Mouse (Mus musculus): ENCODE measurements at regions not wholly inside any gene's neighbourhood (a gene's known extent, or its start where the extent isn't known, plus 50 kb on each side); places are given as distances from the start of the nearest gene placed in this dataset.
A peak's percentile ranks its signal among the peaks of the same experiment; 100 is the strongest.

DNA sequence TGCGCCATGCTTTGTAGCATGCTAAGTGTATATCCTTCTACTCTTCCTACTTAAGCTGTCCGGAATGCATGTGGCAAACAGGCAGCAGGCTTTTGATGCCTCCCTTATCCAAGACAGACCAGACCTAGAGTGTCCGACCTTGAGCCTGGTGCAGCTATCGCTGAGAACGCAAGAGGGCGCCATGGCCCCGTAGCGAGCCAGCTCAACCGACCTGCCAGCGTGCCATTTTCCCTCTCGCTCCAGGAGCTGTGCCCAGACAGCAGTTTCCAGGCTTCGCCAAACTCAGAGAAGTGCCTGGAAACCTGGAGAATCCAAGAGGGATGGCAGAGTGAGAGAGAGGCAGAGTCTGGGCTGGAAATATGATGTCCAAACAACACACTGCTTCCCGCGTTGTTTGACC is 155.8 kb upstream of the Gm12830 start:
- DNase-seq (ENCODE audit: low spot score in 2 of 2) = peak; percentile 82 to 85

- DNase-seq (ENCODE audit: low spot score in 2 of 2) = no peak
These were observed 155.1 kb upstream of the Gm12830 start for GRCm38 (mm10) chr4:114666238-114666978.

- DNase-seq (ENCODE audit: low spot score in 2 of 2) = no peak
These were observed 154.6 kb upstream of the Gm12830 start for GRCm38 (mm10) chr4:114666979-114667328.

DNA sequence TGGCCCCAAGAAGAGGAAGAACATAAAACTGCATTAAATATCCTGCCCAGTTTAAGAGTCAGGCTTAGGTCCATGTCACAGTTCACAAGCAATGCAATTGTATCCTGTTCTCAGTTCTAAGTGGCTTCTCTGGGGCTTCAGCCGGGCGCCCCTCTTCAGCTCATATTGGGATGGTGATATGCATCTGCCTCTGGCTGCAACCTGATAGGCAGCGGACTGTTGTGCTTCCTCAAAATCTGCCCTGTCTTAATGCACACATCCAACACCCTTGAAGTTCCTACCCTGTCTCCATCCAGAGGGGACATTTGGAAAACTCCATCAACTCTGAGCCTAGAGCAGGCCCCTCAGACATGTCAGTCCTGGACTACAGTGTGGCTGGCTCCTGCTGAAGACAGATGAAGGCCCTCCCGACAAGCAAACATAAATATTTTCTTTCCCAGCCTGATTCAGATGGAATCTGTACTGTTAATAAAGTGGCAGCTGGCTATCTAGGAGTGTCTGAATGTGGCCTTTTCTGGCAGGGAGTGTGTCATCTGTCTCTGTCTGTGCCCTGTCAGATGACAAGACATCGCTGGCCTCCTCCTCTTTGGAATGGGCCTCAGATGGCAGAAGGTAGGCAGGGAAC is 149.3 kb upstream of the Gm12830 start:
- no peak for DNase-seq (ENCODE audit: low spot score in 2 of 2)

GRCm38 (mm10) chr4:114676908-114677898 is 144.3 kb upstream of the Gm12830 start:
- no peak for DNase-seq (ENCODE audit: low spot score in 2 of 2)

- DNase-seq (ENCODE audit: low spot score in 2 of 2) = peak in 1 of 2 experiments; percentile 12
These were observed 143.2 kb upstream of the Gm12830 start for GRCm38 (mm10) chr4:114678053-114678941.

DNA sequence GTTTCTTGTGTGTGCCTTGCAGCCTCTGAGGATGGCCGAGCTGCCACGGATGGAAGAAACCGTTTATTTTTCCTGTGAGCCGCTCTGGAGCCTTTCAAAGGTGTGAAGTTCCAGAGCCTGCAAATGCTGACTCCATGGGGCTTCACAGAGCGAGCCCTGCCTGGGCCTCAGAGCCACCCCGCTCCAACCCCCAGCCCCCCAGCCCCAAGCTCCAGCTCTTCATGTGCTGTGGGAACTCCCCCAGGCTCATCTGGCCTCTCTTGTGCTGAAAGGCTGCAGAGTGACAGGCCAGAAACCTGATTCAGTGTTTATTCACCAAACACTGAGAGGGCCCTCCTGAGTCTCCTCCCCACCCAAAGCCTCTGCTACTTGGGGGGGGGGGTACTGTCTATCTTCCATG is 141.2 kb upstream of the Gm12830 start:
- DNase-seq (ENCODE audit: low spot score in 2 of 2) = no peak

DNA sequence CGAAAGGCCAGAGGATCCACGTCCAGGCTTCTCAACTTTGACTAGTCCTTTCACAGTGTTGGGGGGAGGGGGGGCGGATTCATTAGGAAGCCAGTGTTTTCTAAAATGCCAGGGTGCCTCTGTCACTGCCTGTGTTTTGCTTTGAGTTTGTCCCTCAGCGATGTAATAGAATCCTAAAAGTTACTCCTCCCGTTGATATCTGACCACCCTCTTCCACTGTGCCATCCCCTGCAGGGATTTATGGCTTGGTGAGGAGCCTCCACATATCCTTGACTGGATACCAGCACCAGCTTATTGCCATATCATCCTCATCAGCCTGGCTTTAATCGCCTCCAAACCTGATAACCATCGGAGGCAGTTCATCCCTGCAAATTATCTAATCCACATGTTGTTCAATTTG is 138.6 kb upstream of the Gm12830 start:
- no peak for DNase-seq (ENCODE audit: low spot score in 2 of 2)

- DNase-seq (ENCODE audit: low spot score in 2 of 2) = no peak
These were observed 137.8 kb upstream of the Gm12830 start for GRCm38 (mm10) chr4:114683696-114684095.

- no peak for DNase-seq (ENCODE audit: low spot score in 2 of 2)
These were observed 136.6 kb upstream of the Gm12830 start for GRCm38 (mm10) chr4:114684844-114685382.

GRCm38 (mm10) chr4:114685454-114685853 is 136.1 kb upstream of the Gm12830 start:
- peak; percentile 11 to 18 for DNase-seq (ENCODE audit: low spot score in 2 of 2)

GRCm38 (mm10) chr4:114686091-114686490 is 135.4 kb upstream of the Gm12830 start:
- DNase-seq (ENCODE audit: low spot score in 2 of 2) = no peak

GRCm38 (mm10) chr4:114688356-114688972 is 133.1 kb upstream of the Gm12830 start:
- DNase-seq (ENCODE audit: low spot score in 2 of 2) = no peak

- no peak for DNase-seq (ENCODE audit: low spot score in 2 of 2)
These were observed 132.6 kb upstream of the Gm12830 start for GRCm38 (mm10) chr4:114688973-114689371.

DNA sequence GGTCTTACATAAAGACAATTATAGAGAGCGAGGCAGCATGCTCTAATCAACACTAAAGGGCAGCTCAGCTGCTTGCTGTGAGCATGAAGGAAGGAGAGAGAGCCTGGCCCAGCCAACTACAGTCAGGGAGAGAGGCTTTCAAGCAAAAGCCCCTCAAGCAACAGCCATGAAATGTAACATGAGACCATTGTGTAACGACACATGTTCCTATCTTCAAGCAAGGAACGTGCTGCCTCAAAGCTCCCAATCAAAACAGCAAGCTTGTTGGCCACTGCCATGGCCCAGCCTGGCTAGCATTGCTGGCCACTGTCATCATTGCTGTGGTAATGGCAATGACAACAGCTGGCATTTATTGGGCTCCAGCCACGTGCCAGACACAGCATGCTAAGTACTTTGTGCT is 115.9 kb upstream of the Gm12830 start:
- no peak for DNase-seq (ENCODE audit: low spot score in 2 of 2)

DNA sequence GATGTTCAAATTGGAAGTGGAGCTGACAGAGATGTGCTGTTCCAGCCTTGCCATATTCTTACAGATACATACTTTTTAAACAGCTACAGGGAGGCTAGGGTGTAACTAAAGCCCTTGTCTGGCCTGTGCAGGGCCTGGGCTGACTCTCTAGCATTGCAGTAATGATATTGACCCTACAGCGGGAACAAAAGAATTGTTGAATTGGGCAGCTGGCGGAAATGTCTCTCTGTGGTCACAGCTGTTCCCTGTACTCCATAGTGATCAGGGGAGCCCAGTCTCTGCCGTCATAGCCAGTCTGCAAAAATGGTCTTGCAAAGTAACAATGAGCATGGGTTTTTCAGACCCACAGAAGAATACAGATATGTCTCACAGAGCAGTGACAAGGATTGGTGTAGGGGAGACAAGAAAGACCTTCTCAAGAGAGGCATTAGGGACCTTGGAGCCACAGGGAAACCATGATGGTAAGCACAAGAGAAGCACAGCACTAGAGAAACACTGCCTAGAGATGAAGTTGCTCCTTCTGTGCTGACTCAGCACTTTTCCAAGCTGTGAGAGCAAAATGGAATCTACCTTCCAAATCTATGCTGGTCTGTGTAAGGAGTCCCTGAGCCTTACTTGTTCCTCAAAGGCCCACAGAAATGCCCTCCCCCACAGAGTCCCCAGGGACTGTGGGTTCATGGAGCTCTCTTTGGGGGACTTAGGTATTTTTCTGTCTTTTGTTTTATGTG is 111.2 kb upstream of the Gm12830 start:
- DNase-seq (ENCODE audit: low spot score in 2 of 2) = no peak

GRCm38 (mm10) chr4:114711082-114711481 is 110.4 kb upstream of the Gm12830 start:
- DNase-seq (ENCODE audit: low spot score in 2 of 2) = no peak

- no peak for DNase-seq (ENCODE audit: low spot score in 2 of 2)
These were observed 109.4 kb upstream of the Gm12830 start for GRCm38 (mm10) chr4:114712005-114712665.

GRCm38 (mm10) chr4:114712921-114713527 is 108.5 kb upstream of the Gm12830 start:
- no peak for DNase-seq (ENCODE audit: low spot score in 2 of 2)

Data from right cerebral cortex, adult 2 months (tissue).